Mouse (Mus musculus) retina, embryonic 14.5 days (tissue): ENCODE results near the gene Grrp1.
"Not testable (repeated sequence)": the region's sequence is repeated elsewhere in the genome, so short reads cannot be mapped to it uniquely, and the experiment has no call there.

Experiments
- DNase-seq: peaks from one replicate; pipeline ENCODE4 v3.0.0-alpha.2; 2015; ENCODE audit warnings: low spot score

Gene Grrp1

GRCm38 (mm10) chr4:134269622-134270021 lies 15.7 kb upstream of the Grrp1 start:
- DNase-seq: not testable (repeated sequence)

- no peak for DNase-seq
These were observed 14.3 kb upstream of the Grrp1 start for GRCm38 (mm10) chr4:134268102-134268655.

- no peak for DNase-seq
These were observed 12.1 kb upstream of the Grrp1 start for GRCm38 (mm10) chr4:134265860-134266585.

GRCm38 (mm10) chr4:134263191-134263590 lies 9.3 kb upstream of the Grrp1 start:
- no peak for DNase-seq

- DNase-seq: no peak
These were observed 4.4 kb upstream of the Grrp1 start for GRCm38 (mm10) chr4:134258354-134258753.

- peak; percentile 19 for DNase-seq
These were observed 3.5 kb upstream of the Grrp1 start for GRCm38 (mm10) chr4:134257198-134258009.

- peak; percentile 56 for DNase-seq
These were observed 2.7 kb upstream of the Grrp1 start for GRCm38 (mm10) chr4:134256407-134257197.

GRCm38 (mm10) chr4:134255854-134256253 lies 1.9 kb upstream of the Grrp1 start:
- DNase-seq: peak; percentile 15

- no peak for DNase-seq
These were observed 929 bp upstream of the Grrp1 start for GRCm38 (mm10) chr4:134254835-134255234.

GRCm38 (mm10) chr4:134252911-134253721 lies 790 bp downstream of the Grrp1 start:
- no peak for DNase-seq

- peak; percentile 40 for DNase-seq
These were observed 1.6 kb downstream of the Grrp1 start for GRCm38 (mm10) chr4:134252131-134252910.

GRCm38 (mm10) chr4:134251241-134252130 lies 2.4 kb downstream of the Grrp1 start:
- peak; percentile 55 for DNase-seq

GRCm38 (mm10) chr4:134250930-134251240 lies 3.0 kb downstream of the Grrp1 start:
- no peak for DNase-seq

- no peak for DNase-seq
These were observed 3.6 kb downstream of the Grrp1 start for GRCm38 (mm10) chr4:134250116-134250929.

GRCm38 (mm10) chr4:134249651-134250050 lies 4.3 kb downstream of the Grrp1 start:
- DNase-seq: peak; percentile 85

- no peak for DNase-seq
These were observed 7.1 kb downstream of the Grrp1 start, which contains the start of gene Gm30191 for GRCm38 (mm10) chr4:134246719-134247258. Gm30191 (plus strand) TSS chr4:134246935.

GRCm38 (mm10) chr4:134246256-134246655 lies 7.7 kb downstream of the Grrp1 start:
- DNase-seq: peak; percentile 35

GRCm38 (mm10) chr4:134245148-134245843 lies 8.6 kb downstream of the Grrp1 start, which contains the start of gene Zfp593:
Zfp593 (minus strand) TSS chr4:134245592.
- DNase-seq: peak; percentile 98
